20 mouse cellular contexts compared by ENCODE assay signal in the genomic region with DNA sequence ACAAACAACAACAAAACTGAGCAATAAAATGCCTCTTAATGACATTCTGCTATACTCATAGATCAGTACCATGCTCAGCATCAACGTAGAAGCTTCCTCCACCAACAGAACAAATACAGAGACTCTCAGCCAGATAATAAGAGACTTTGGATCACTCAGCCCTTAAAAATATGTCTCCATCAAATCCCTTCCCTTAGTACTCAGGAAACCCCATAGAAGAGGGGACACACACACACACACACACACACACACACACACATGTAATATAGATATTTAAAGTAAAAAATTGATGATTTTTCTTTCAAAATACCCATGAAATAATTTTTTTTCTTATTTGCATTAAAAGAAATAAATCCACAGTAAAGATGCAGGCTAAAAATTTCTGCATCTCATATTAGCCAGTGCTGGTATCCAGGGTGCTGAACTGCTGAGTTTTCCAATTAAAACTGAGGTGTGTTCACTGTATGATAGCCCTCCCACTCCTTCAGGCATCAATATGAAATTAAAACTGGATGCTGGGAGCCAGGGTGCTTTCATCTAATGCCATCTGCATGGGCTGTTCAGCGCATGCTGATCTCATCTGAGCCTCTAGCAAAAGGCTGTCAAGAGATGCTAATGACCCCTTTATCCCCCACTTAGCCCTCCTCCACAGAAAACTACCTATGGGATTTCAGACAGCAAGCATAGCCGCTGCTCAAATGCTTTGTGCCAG.
DNase-seq lines count a peak whose midpoint lies in the region; ATAC-seq and TF ChIP-seq lines count a peak whose summit lies in the region.
"Had no signal": no experiment of that assay in that cellular context is flagged by ENCODE, and none has a peak within 500 bp of the region (broad histone marks: within the 10 kb centered on the region; RNA-seq: fewer than 3 reads in every experiment).

No protein-coding gene starts in this region.

- TF ChIP-seq CTCF in intestine, postnatal 0 days (IDR thresholded peaks at IDR 0.05; ENCODE audit: low read depth): no peak

- H3K9me3 ChIP-seq in embryonic facial prominence, embryonic 11.5 days (replicated peaks; ENCODE audit: control insufficient read depth, low read length): no peaks in the 10 kb centered on the region
- H3K9me3 ChIP-seq in embryonic facial prominence, embryonic 10.5 days: no peaks in the 10 kb centered on the region
- no peaks in the 10 kb centered on the region for H3K9me3 ChIP-seq in midbrain, embryonic 12.5 days
- H3K9me3 ChIP-seq in intestine, postnatal 0 days (ENCODE audit: control insufficient read depth): no peaks in the 10 kb centered on the region
- H3K9me3 ChIP-seq: embryonic facial prominence, embryonic 12.5 days; heart, embryonic 13.5 days; limb, embryonic 13.5 days; liver, embryonic 15.5 days had no signal

- no peaks in the 10 kb centered on the region for H3K4me1 ChIP-seq in embryonic facial prominence, embryonic 11.5 days (ENCODE audit: control insufficient read depth, insufficient read depth, low read length)
- H3K4me1 ChIP-seq in embryonic facial prominence, embryonic 10.5 days: no peaks in the 10 kb centered on the region
- peaks cover 15% of the 10 kb centered on the region for H3K4me1 ChIP-seq in midbrain, embryonic 12.5 days
- H3K4me1 ChIP-seq in intestine, postnatal 0 days (replicated peaks; ENCODE audit: control insufficient read depth, insufficient read depth, low read length): no peaks in the 10 kb centered on the region
- H3K4me1 ChIP-seq: embryonic facial prominence, embryonic 12.5 days; heart, embryonic 13.5 days; limb, embryonic 13.5 days; liver, embryonic 15.5 days had no signal

- no peak overlapping the region for H3K27ac ChIP-seq in embryonic facial prominence, embryonic 11.5 days (replicated peaks; ENCODE audit: low read depth, low read length)
- no peak overlapping the region for H3K27ac ChIP-seq in embryonic facial prominence, embryonic 10.5 days (replicated peaks)
- peak overlapping the region; percentile 68; the same call in 1 of the 2 replicates for H3K27ac ChIP-seq in midbrain, embryonic 12.5 days (replicated peaks)
- H3K27ac ChIP-seq in intestine, postnatal 0 days (ENCODE audit: low read depth, low read length): no peak overlapping the region
- H3K27ac ChIP-seq: embryonic facial prominence, embryonic 12.5 days; heart, embryonic 13.5 days; kidney, postnatal 0 days; layer of hippocampus, adult 2 months; limb, embryonic 13.5 days; liver, embryonic 15.5 days had no signal

- WGBS in embryonic facial prominence, embryonic 11.5 days: 71% methylated on average over 3 of the region's 3 CpGs
- 72% methylated on average over 3 of the region's 3 CpGs for WGBS in embryonic facial prominence, embryonic 10.5 days
- WGBS in midbrain, embryonic 12.5 days: 41% methylated on average over 3 of the region's 3 CpGs
- 81% methylated on average over 3 of the region's 3 CpGs for WGBS in intestine, postnatal 0 days

- no peak overlapping the region for H3K4me3 ChIP-seq in embryonic facial prominence, embryonic 11.5 days (ENCODE audit: low read depth, low read length)
- no peak overlapping the region for H3K4me3 ChIP-seq in embryonic facial prominence, embryonic 10.5 days
- no peak overlapping the region for H3K4me3 ChIP-seq in midbrain, embryonic 12.5 days
- H3K4me3 ChIP-seq in intestine, postnatal 0 days (ENCODE audit: low read depth, low read length): no peak overlapping the region
- H3K4me3 ChIP-seq: embryonic facial prominence, embryonic 12.5 days; heart, embryonic 13.5 days; layer of hippocampus, adult 2 months; limb, embryonic 13.5 days; liver, embryonic 15.5 days had no signal

- no peak overlapping the region for H3K9ac ChIP-seq in embryonic facial prominence, embryonic 11.5 days (replicated peaks; ENCODE audit: low read length)
- H3K9ac ChIP-seq in midbrain, embryonic 12.5 days (replicated peaks): no peak overlapping the region
- H3K9ac ChIP-seq in intestine, postnatal 0 days (ENCODE audit: low read depth, low read length): no peak overlapping the region
- H3K9ac ChIP-seq: embryonic facial prominence, embryonic 12.5 days; heart, embryonic 13.5 days; limb, embryonic 13.5 days; liver, embryonic 15.5 days had no signal

- H3K27me3 ChIP-seq in embryonic facial prominence, embryonic 11.5 days (ENCODE audit: control insufficient read depth, insufficient read depth, low read length): no peaks in the 10 kb centered on the region
- H3K27me3 ChIP-seq in embryonic facial prominence, embryonic 10.5 days (replicated peaks; ENCODE audit: low read depth, poor library complexity, severe bottlenecking): no peaks in the 10 kb centered on the region
- no peaks in the 10 kb centered on the region for H3K27me3 ChIP-seq in midbrain, embryonic 12.5 days
- H3K27me3 ChIP-seq in intestine, postnatal 0 days (replicated peaks; ENCODE audit: control insufficient read depth, insufficient read depth, low read length): no peaks in the 10 kb centered on the region
- H3K27me3 ChIP-seq: embryonic facial prominence, embryonic 12.5 days; heart, embryonic 13.5 days; limb, embryonic 13.5 days; liver, embryonic 15.5 days had no signal

- DNase-seq in embryonic facial prominence, embryonic 11.5 days (ENCODE audit: low spot score): no peak
- DNase-seq in embryonic facial prominence, embryonic 10.5 days (ENCODE audit: low spot score): no peak
- DNase-seq in retina, postnatal 1 day: peak; percentile 7
- DNase-seq in retina, embryonic 14.5 days (ENCODE audit: low spot score): no peak
- no peak for DNase-seq in kidney, postnatal 14 days
- DNase-seq in lung, postnatal 14 days: no peak
- DNase-seq: cerebellum, adult 11 months; cerebellum, postnatal 25 days; heart, postnatal 4 days; kidney, adult 11 months; thymus, postnatal 25 days had no signal

- H3K36me3 ChIP-seq in embryonic facial prominence, embryonic 11.5 days (replicated peaks; ENCODE audit: control insufficient read depth, insufficient read depth, low read depth, low read length): no peaks in the 10 kb centered on the region
- H3K36me3 ChIP-seq in embryonic facial prominence, embryonic 10.5 days (replicated peaks): no peaks in the 10 kb centered on the region
- H3K36me3 ChIP-seq in midbrain, embryonic 12.5 days: no peaks in the 10 kb centered on the region
- no peaks in the 10 kb centered on the region for H3K36me3 ChIP-seq in intestine, postnatal 0 days (ENCODE audit: control insufficient read depth, insufficient read depth)
- H3K36me3 ChIP-seq: embryonic facial prominence, embryonic 12.5 days; heart, embryonic 13.5 days; limb, embryonic 13.5 days; liver, embryonic 15.5 days had no signal

- no peak overlapping the region for H3K4me2 ChIP-seq in embryonic facial prominence, embryonic 11.5 days (ENCODE audit: low read depth, low read length)
- H3K4me2 ChIP-seq in midbrain, embryonic 12.5 days (replicated peaks): no peak overlapping the region
- no peak overlapping the region for H3K4me2 ChIP-seq in intestine, postnatal 0 days (replicated peaks; ENCODE audit: low read depth)
- H3K4me2 ChIP-seq: embryonic facial prominence, embryonic 12.5 days; heart, embryonic 13.5 days; limb, embryonic 13.5 days; liver, embryonic 15.5 days had no signal

- 0 out of 2 replicates have a peak, but pooled peaks have one; percentile 34 for ATAC-seq in embryonic facial prominence, embryonic 11.5 days (replicated peaks; ENCODE audit: insufficient number of reproducible peaks, low FRiP score, low TSS enrichment, low read depth)
- peak; percentile 93 for ATAC-seq in midbrain, embryonic 12.5 days (ENCODE audit: low FRiP score, low read depth)
- no peak for ATAC-seq in intestine, postnatal 0 days
- ATAC-seq: lung, postnatal 0 days had no signal
